19 mouse cellular contexts compared by ENCODE assay signal in genomic region chr19:29060299-29060698, GRCm38 (mm10). TPM values are rescaled to one million over a fixed set of nuclear protein-coding genes. Genes with fewer than 3 reads are reported as not detected.
DNase-seq lines count a peak whose midpoint lies in the region; ATAC-seq lines count a peak whose summit lies in the region.
"Had no signal": no experiment of that assay in that cellular context is flagged by ENCODE, and none has a peak within 500 bp of the region (broad histone marks: within the 10 kb centered on the region; RNA-seq: fewer than 3 reads in every experiment).

No protein-coding gene starts in this region.

- WGBS in forebrain, embryonic 11.5 days: 14% methylated on average over 6 of the region's 6 CpGs
- WGBS in forebrain, embryonic 15.5 days: 25% methylated on average over 6 of the region's 6 CpGs
- WGBS in midbrain, embryonic 10.5 days: 7% methylated on average over 6 of the region's 6 CpGs
- WGBS in midbrain, embryonic 13.5 days: 9% methylated on average over 6 of the region's 6 CpGs

- no peak for ATAC-seq in forebrain, embryonic 11.5 days (replicated peaks; ENCODE audit: low FRiP score)
- no peak for ATAC-seq in forebrain, embryonic 15.5 days (replicated peaks)
- no peak for ATAC-seq in midbrain, embryonic 13.5 days
- no peak for ATAC-seq in erythroid progenitor cell, adult 5-6 weeks (replicated peaks; ENCODE audit: low FRiP score, poor library complexity, severe bottlenecking)
- ATAC-seq: CD4-positive, CD25-positive, alpha-beta regulatory T cell, adult 4 months; forebrain, embryonic 13.5 days; inflammation-experienced regulatory T-cells, adult 6 months had no signal

- no peaks in the 10 kb centered on the region; the same call in 1 of the 2 replicates for H3K4me1 ChIP-seq in forebrain, embryonic 11.5 days (replicated peaks; ENCODE audit: control insufficient read depth, insufficient read depth, low read length)
- H3K4me1 ChIP-seq in forebrain, embryonic 15.5 days: peaks cover 8% of the 10 kb centered on the region; the same call in 1 of the 2 replicates
- peaks cover 18% of the 10 kb centered on the region for H3K4me1 ChIP-seq in midbrain, embryonic 10.5 days
- no peaks in the 10 kb centered on the region for H3K4me1 ChIP-seq in midbrain, embryonic 13.5 days (replicated peaks)
- H3K4me1 ChIP-seq: forebrain, embryonic 13.5 days had no signal

- DNase-seq in forebrain, embryonic 11.5 days (ENCODE audit: low spot score): no peak
- peak; percentile 31 for DNase-seq in midbrain, embryonic 10.5 days (ENCODE audit: low spot score)
- peak; percentile 56 for DNase-seq in embryo, embryonic 11 days
- DNase-seq in ovary, adult 18-20 months (ENCODE audit: low spot score): no peak
- DNase-seq: adrenal gland, adult 2 months; cerebellum, adult 8-10 months; gastrocnemius, postnatal 36 days; kidney, adult 9 months; liver; lung, postnatal 10 days; right cerebral cortex, postnatal 4 days; thymus, postnatal 25 days had no signal

- H3K4me2 ChIP-seq in forebrain, embryonic 11.5 days (ENCODE audit: low read depth, low read length, severe bottlenecking): no peak overlapping the region
- no peak overlapping the region for H3K4me2 ChIP-seq in forebrain, embryonic 15.5 days (replicated peaks)
- H3K4me2 ChIP-seq in midbrain, embryonic 13.5 days (replicated peaks): no peak overlapping the region
- H3K4me2 ChIP-seq: forebrain, embryonic 13.5 days had no signal

- no peaks in the 10 kb centered on the region for H3K27me3 ChIP-seq in forebrain, embryonic 11.5 days (ENCODE audit: control insufficient read depth, insufficient read depth, low read length)
- H3K27me3 ChIP-seq in forebrain, embryonic 15.5 days: no peaks in the 10 kb centered on the region
- no peaks in the 10 kb centered on the region; the same call in 1 of the 2 replicates for H3K27me3 ChIP-seq in midbrain, embryonic 10.5 days (ENCODE audit: low read depth, poor library complexity, severe bottlenecking)
- no peaks in the 10 kb centered on the region for H3K27me3 ChIP-seq in midbrain, embryonic 13.5 days
- H3K27me3 ChIP-seq: forebrain, embryonic 13.5 days had no signal

- no peak overlapping the region for H3K9ac ChIP-seq in forebrain, embryonic 11.5 days (ENCODE audit: low read length)
- H3K9ac ChIP-seq in forebrain, embryonic 15.5 days (replicated peaks): no peak overlapping the region
- H3K9ac ChIP-seq in midbrain, embryonic 13.5 days (replicated peaks): no peak overlapping the region
- H3K9ac ChIP-seq: forebrain, embryonic 13.5 days had no signal

- no peaks in the 10 kb centered on the region for H3K36me3 ChIP-seq in forebrain, embryonic 11.5 days (ENCODE audit: control insufficient read depth, insufficient read depth, low read length)
- H3K36me3 ChIP-seq in forebrain, embryonic 15.5 days: no peaks in the 10 kb centered on the region
- H3K36me3 ChIP-seq in midbrain, embryonic 10.5 days: no peaks in the 10 kb centered on the region
- H3K36me3 ChIP-seq in midbrain, embryonic 13.5 days: no peaks in the 10 kb centered on the region
- H3K36me3 ChIP-seq: heart, embryonic 10.5 days had no signal

- 0 out of 2 replicates have a peak overlapping the region, but pooled peaks have one; percentile 25 for H3K27ac ChIP-seq in forebrain, embryonic 11.5 days (ENCODE audit: low read depth, low read length)
- no peak overlapping the region for H3K27ac ChIP-seq in forebrain, embryonic 15.5 days (replicated peaks)
- H3K27ac ChIP-seq in midbrain, embryonic 10.5 days (replicated peaks): no peak overlapping the region
- no peak overlapping the region for H3K27ac ChIP-seq in midbrain, embryonic 13.5 days
- H3K27ac ChIP-seq: forebrain, embryonic 13.5 days; heart, embryonic 10.5 days had no signal

- H3K4me3 ChIP-seq in forebrain, embryonic 11.5 days (ENCODE audit: low read depth, low read length): no peak overlapping the region
- H3K4me3 ChIP-seq in forebrain, embryonic 15.5 days: no peak overlapping the region
- no peak overlapping the region for H3K4me3 ChIP-seq in midbrain, embryonic 10.5 days
- H3K4me3 ChIP-seq in midbrain, embryonic 13.5 days (replicated peaks): no peak overlapping the region
- H3K4me3 ChIP-seq: forebrain, embryonic 13.5 days; heart, embryonic 10.5 days had no signal

- H3K9me3 ChIP-seq in forebrain, embryonic 11.5 days (ENCODE audit: control insufficient read depth, low read length): no peaks in the 10 kb centered on the region
- no peaks in the 10 kb centered on the region for H3K9me3 ChIP-seq in forebrain, embryonic 15.5 days
- H3K9me3 ChIP-seq in midbrain, embryonic 10.5 days (replicated peaks): no peaks in the 10 kb centered on the region
- H3K9me3 ChIP-seq in midbrain, embryonic 13.5 days: no peaks in the 10 kb centered on the region
- H3K9me3 ChIP-seq: forebrain, embryonic 13.5 days; heart, embryonic 10.5 days had no signal

RNA-seq across cellular contexts. Expression of gene Ak3, which starts 12.5 kb away (rescaled TPM):
- polyA plus RNA-seq in forebrain, embryonic 11.5 days (2014; fragmentation: Nextera tagmentation; extraction: Ambion mirVana): 83.8 and 88.7 TPM in 2 replicates
- polyA plus RNA-seq in forebrain, embryonic 15.5 days (2015; fragmentation: Nextera tagmentation; extraction: Ambion mirVana): 69.6 and 77.5 TPM in 2 replicates
- 90.1 and 102 TPM in 2 replicates for polyA plus RNA-seq in midbrain, embryonic 10.5 days (2016; fragmentation: Nextera tagmentation; extraction: Ambion mirVana)
- 53.1 and 58.0 TPM in 2 replicates for polyA plus RNA-seq in midbrain, embryonic 13.5 days (2015; fragmentation: Nextera tagmentation; extraction: Ambion mirVana)
- 13.0 and 19.5 TPM in 2 replicates for total RNA-seq in erythroid progenitor cell, adult 5-6 weeks (2015; ENCODE audit: low replicate concordance)
- 10.4 and 10.8 TPM in 2 replicates for total RNA-seq in erythroid progenitor cell, adult 5-6 weeks (2017; ENCODE audit: low replicate concordance)

RNA-seq across cellular contexts. Expression of gene Rcl1, which starts 40.9 kb away (rescaled TPM):
- polyA plus RNA-seq in forebrain, embryonic 11.5 days (2014; fragmentation: Nextera tagmentation; extraction: Ambion mirVana): 52.2 and 54.5 TPM in 2 replicates
- 36.4 and 37.0 TPM in 2 replicates for polyA plus RNA-seq in forebrain, embryonic 15.5 days (2015; fragmentation: Nextera tagmentation; extraction: Ambion mirVana)
- 65.3 and 83.0 TPM in 2 replicates for polyA plus RNA-seq in midbrain, embryonic 10.5 days (2016; fragmentation: Nextera tagmentation; extraction: Ambion mirVana)
- polyA plus RNA-seq in midbrain, embryonic 13.5 days (2015; fragmentation: Nextera tagmentation; extraction: Ambion mirVana): 29.2 and 29.7 TPM in 2 replicates
- 7.6 and 13.8 TPM in 2 replicates for total RNA-seq in erythroid progenitor cell, adult 5-6 weeks (2015; ENCODE audit: low replicate concordance)
- 15.1 and 17.5 TPM in 2 replicates for total RNA-seq in erythroid progenitor cell, adult 5-6 weeks (2017; ENCODE audit: low replicate concordance)

Comparison
In these comparisons a context has a peak if more than half of its experiments do, and no peak if none do; other contexts are left out.
1. DNase-seq: peak in midbrain, embryonic 10.5 days (single experiment) and embryo, embryonic 11 days (single experiment); none in forebrain, embryonic 11.5 days (single experiment) and ovary, adult 18-20 months (single experiment).